Mouse (Mus musculus) neural tube, embryonic 15.5 days (tissue): ENCODE measurements around the gene Brpf1. TPM values are rescaled to one million over a fixed set of nuclear protein-coding genes. Genes with fewer than 3 reads are reported as not detected.
A peak's percentile ranks its signal among the peaks of the same experiment; 100 is the strongest.

Source experiments
- ATAC-seq: fragments of 200-750 bp; cut with Nextera tagmentation; 2 replicates; pipeline ENCODE4 v1.8.0; 2017; ENCODE audit warnings: mild to moderate bottlenecking, moderate TSS enrichment, moderate library complexity; ENCODE audit not compliant: low FRiP score
- H3K27ac ChIP-seq: fragments of 300-500 bp; sonication (generic); replicated peaks from 2 replicates; pipeline ENCODE4 v1.5.1; 2015; ENCODE audit warnings: mild to moderate bottlenecking, inconsistent platforms
- H3K27me3 ChIP-seq: fragments of 300-500 bp; sonication (generic); replicated peaks from 2 replicates; pipeline ENCODE4 v1.6.1; 2015; ENCODE audit warnings: inconsistent platforms
- H3K36me3 ChIP-seq: fragments of 300-500 bp; sonication (generic); 2 replicates; pipeline ENCODE4 v1.6.1; 2015; ENCODE audit warnings: inconsistent platforms
- H3K4me1 ChIP-seq: fragments of 300-500 bp; sonication (generic); 2 replicates; pipeline ENCODE4 v1.6.1; 2015; ENCODE audit warnings: inconsistent platforms
- H3K4me2 ChIP-seq: fragments of 300-500 bp; sonication (generic); 2 replicates; pipeline ENCODE4 v1.6.1; 2015; ENCODE audit warnings: inconsistent platforms, mild to moderate bottlenecking, moderate library complexity
- H3K4me3 ChIP-seq: fragments of 300-500 bp; sonication (generic); replicated peaks from 2 replicates; pipeline ENCODE4 v1.5.1; 2015; ENCODE audit warnings: mild to moderate bottlenecking, inconsistent platforms
- H3K9ac ChIP-seq: fragments of 300-500 bp; sonication (generic); replicated peaks from 2 replicates; pipeline ENCODE4 v1.6.1; 2015; ENCODE audit warnings: mild to moderate bottlenecking, inconsistent platforms
- H3K9me3 ChIP-seq: fragments of 300-500 bp; sonication (generic); replicated peaks from 2 replicates; pipeline ENCODE4 v1.6.1; 2016; ENCODE audit warnings: inconsistent platforms
- WGBS: fragments of 180-500 bp; shearing (Covaris S2); methylation state at CpG from one replicate; pipeline ENCODE4 v1.1.7; 2015; ENCODE audit warnings: mixed read lengths; 5-methylcytosine and 5-hydroxymethylcytosine counted together
- polyA plus RNA-seq: library from polyadenylated mRNA; unstranded; fragments of >200 nt; fragmentation: Nextera tagmentation; extraction: Ambion mirVana; gene quantifications from 2 replicates; pipeline ENCODE4 v1.2.1, GENCODE M21; 2015

The Brpf1 gene
- polyA plus RNA-seq, 1 experiment from 2014 or later: 13.8 TPM

DNA sequence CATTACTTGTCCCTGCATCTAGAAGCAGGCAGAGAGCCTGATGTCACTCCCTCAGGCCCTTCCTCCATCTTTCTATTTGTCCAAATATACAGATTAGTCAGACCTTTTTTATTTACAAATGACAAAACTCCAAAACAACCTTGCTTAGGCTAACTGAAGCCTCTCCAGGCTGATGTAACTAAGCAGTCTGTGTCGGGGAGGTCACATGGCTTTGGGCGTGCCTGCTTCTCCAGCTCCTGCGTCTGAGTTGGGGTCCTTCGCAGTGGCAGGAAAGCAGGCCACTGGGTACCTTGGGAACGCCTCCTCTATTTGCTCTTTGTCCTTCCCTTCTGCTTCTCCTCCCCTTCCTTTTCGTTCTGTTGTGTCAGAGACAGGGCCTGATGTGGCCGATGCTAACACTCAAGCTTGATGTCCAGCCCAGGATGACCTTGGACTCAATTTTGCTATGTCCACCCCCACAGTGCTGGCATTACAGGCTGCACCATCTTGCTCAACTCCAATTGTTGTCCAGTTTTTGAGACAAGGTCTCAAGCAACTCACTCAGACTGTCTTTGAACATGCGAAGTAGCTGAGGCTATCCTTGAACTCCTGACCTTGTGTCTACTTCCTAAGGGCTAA is 57.7 kb downstream of the Brpf1 start:
- no peak overlapping the region for H3K4me2 ChIP-seq
- no peaks in the 10 kb centered on the region for H3K27me3 ChIP-seq
- H3K9me3 ChIP-seq: no peaks in the 10 kb centered on the region
- no peaks in the 10 kb centered on the region for H3K4me1 ChIP-seq
- no peak overlapping the region for H3K9ac ChIP-seq
- WGBS: 63% methylated on average over 8 of the region's 8 CpGs
- H3K27ac ChIP-seq: no peak overlapping the region
- no peak for ATAC-seq
- H3K36me3 ChIP-seq: peaks cover 30% of the 10 kb centered on the region
- no peak overlapping the region for H3K4me3 ChIP-seq

- H3K9ac ChIP-seq: no peak overlapping the region
- no peaks in the 10 kb centered on the region for H3K9me3 ChIP-seq
- H3K4me1 ChIP-seq: no peaks in the 10 kb centered on the region
- no peak overlapping the region for H3K4me3 ChIP-seq
- no peak overlapping the region for H3K4me2 ChIP-seq
- H3K36me3 ChIP-seq: peaks cover 50% of the 10 kb centered on the region
- H3K27me3 ChIP-seq: no peaks in the 10 kb centered on the region
- 95% methylated on average over 6 of the region's 6 CpGs for WGBS
- no peak for ATAC-seq
- no peak overlapping the region for H3K27ac ChIP-seq
These were observed 59.7 kb downstream of the Brpf1 start for GRCm38 (mm10) chr6:113366639-113367038.

DNA sequence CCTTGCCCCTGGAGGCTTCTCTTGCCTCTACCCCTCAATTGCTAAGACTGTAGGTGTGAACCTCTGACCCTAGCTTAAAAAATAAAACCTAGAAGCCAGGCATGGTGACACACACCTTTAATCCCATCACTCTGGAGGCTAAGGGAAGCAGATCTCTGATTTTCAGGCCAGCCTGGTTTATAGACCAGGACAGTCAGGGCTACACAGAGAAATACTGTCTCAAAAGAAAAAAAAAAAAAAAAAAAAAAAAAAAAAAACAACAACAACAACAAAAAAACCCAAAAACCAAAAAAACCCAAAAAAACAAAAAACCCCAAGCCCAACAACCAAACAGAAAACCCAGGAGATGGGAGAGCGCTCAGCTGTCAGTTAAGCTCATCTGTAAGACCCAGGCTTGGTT is 60.6 kb downstream of the Brpf1 start:
- peaks cover 58% of the 10 kb centered on the region for H3K36me3 ChIP-seq
- no peaks in the 10 kb centered on the region for H3K9me3 ChIP-seq
- 100% methylated on average over 1 of the region's 1 CpGs for WGBS

DNA sequence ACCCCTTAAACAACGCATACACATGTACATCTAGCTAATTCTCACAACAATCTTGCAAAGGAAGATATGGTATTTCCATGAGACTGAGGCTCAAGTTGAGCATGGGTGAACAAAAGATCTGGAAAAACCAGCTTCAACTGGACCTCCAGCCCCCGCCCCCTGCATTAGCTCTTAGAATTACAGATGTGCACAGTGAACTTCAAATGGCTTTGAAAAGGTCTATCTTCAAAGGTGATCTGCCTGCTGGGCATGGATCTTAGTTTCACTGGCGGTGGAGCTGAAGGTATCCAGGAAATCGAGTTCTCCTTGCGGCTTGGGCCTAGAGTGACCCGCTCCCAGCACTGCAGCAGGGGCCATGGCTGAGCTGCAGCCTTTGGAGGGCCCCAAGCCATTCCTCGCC is 61.2 kb downstream of the Brpf1 start:
- WGBS: 88% methylated on average over 7 of the region's 7 CpGs
- Histone ChIP-seq H3K4me2 (no peak overlapping the region), H3K4me3 (no peak overlapping the region), H3K36me3 (peaks cover 64% of the 10 kb centered on the region), H3K9ac (no peak overlapping the region), H3K4me1 (no peaks in the 10 kb centered on the region), H3K27ac (peak overlapping the region; percentile 33; the same call in 1 of the 2 replicates), H3K27me3 (no peaks in the 10 kb centered on the region), H3K9me3 (no peaks in the 10 kb centered on the region)
- no peak for ATAC-seq

More for the DNA sequence above, 60.6 kb downstream of the Brpf1 start:
- Histone ChIP-seq H3K4me3 (no peak overlapping the region), H3K27ac (no peak overlapping the region), H3K4me2 (no peak overlapping the region), H3K9ac (no peak overlapping the region), H3K4me1 (no peaks in the 10 kb centered on the region), H3K27me3 (no peaks in the 10 kb centered on the region)
- ATAC-seq: no peak

GRCm38 (mm10) chr6:113368577-113368976 is 61.6 kb downstream of the Brpf1 start:
- H3K4me1 ChIP-seq: no peaks in the 10 kb centered on the region
- no peak overlapping the region for H3K4me3 ChIP-seq
- no peak overlapping the region for H3K4me2 ChIP-seq
- H3K9me3 ChIP-seq: no peaks in the 10 kb centered on the region
- H3K27ac ChIP-seq: peak overlapping the region; percentile 33; the same call in 1 of the 2 replicates
- no peaks in the 10 kb centered on the region for H3K27me3 ChIP-seq
- peaks cover 69% of the 10 kb centered on the region for H3K36me3 ChIP-seq
- WGBS: 67% methylated on average over 5 of the region's 5 CpGs
- no peak overlapping the region for H3K9ac ChIP-seq
- ATAC-seq: peak; percentile 35; the same call in 1 of the 2 replicates

DNA sequence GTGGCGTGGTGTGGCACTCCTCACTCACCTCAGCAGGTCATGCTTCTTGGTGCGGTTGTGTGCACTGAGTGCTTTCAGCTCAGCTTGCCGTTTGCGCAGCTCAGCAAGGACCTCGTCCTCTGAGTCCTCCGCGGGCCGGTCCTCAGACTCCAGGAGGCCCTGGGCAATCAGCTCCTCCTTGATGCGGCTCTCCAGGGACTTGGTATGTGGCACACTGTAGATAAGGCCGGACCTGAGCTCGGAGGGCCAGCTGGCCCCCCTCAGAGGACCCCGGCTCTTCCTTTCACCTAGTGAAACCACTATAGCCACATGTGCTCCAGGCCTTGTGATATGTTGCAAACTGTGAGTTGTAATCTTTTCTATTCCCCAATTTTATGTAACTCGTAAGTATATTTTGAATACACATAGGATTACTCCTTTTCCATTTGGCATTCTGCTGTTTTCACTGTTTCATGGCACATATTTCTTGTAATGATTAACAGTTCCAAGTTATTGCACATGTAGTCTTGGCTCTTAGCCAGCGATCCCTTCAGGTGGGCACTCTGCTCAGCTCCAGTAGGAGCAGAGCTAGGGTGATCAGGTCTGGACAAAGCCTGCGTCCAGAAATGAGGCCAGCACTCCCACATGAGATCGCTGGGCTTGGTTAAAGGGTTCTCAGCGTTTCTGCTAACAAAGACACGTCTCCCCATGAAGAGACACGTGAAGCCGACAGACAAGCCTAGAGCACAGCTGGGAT is 63.4 kb downstream of the Brpf1 start:
- WGBS: 93% methylated on average over 20 of the region's 20 CpGs
- peaks cover 86% of the 10 kb centered on the region for H3K36me3 ChIP-seq
- ATAC-seq: no peak

DNA sequence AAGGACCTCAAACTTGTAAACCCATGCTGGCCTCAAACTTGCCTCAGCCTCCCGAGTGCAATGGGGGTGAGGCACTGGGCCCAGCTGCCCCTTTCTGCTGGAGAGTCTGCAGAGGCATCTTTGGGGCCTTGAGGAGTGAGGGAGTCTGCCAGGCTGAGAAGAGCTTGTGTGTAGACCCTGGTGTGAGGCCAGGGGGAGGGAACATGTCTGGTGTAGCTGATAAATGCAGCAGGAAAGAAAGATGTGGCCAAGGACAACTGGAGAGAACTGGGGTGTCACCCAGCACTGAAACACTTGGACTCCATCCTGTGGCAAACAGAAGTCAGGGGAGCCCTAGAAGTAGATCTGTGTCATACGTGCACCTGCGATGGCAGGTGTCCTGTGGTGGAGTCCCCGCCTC is 66.6 kb downstream of the Brpf1 start:
- no peaks in the 10 kb centered on the region for H3K9me3 ChIP-seq
- H3K4me2 ChIP-seq: no peak overlapping the region
- no peak overlapping the region for H3K27ac ChIP-seq
- 91% methylated on average over 4 of the region's 4 CpGs for WGBS
- H3K4me3 ChIP-seq: no peak overlapping the region
- no peak for ATAC-seq
- no peak overlapping the region for H3K9ac ChIP-seq
- H3K36me3 ChIP-seq: peaks cover 73% of the 10 kb centered on the region
- peaks cover 17% of the 10 kb centered on the region for H3K4me1 ChIP-seq
- no peaks in the 10 kb centered on the region for H3K27me3 ChIP-seq

More for the DNA sequence above, 63.4 kb downstream of the Brpf1 start:
- no peak overlapping the region for H3K9ac ChIP-seq
- H3K4me2 ChIP-seq: no peak overlapping the region
- no peaks in the 10 kb centered on the region for H3K4me1 ChIP-seq
- H3K4me3 ChIP-seq: no peak overlapping the region
- H3K9me3 ChIP-seq: no peaks in the 10 kb centered on the region
- H3K27me3 ChIP-seq: no peaks in the 10 kb centered on the region
- no peak overlapping the region for H3K27ac ChIP-seq

Other genes with a start within 250 kb of the Brpf1 start
- 48.3 and 54.3 TPM in 2 replicates for gene Setd5, start 229.8 kb upstream of the Brpf1 start, polyA plus RNA-seq
- 45.6 and 54.6 TPM in 2 replicates for gene Lhfpl4, start 111.8 kb upstream of the Brpf1 start, polyA plus RNA-seq
- gene Mtmr14, start 69.3 kb upstream of the Brpf1 start, polyA plus RNA-seq: 30.2 and 36.7 TPM in 2 replicates
- gene Cpne9, start 24.8 kb upstream of the Brpf1 start, polyA plus RNA-seq: 1.5 TPM in 2 replicates
- gene Ogg1, start 19.8 kb downstream of the Brpf1 start, polyA plus RNA-seq: 9.3 and 10.1 TPM in 2 replicates
- gene Camk1, start 36.8 kb downstream of the Brpf1 start, polyA plus RNA-seq: 103 and 119 TPM in 2 replicates
- gene Tada3, start 70.7 kb downstream of the Brpf1 start, polyA plus RNA-seq: 73.4 and 73.9 TPM in 2 replicates
- 428 and 436 TPM in 2 replicates for gene Arpc4, start 71.0 kb downstream of the Brpf1 start, polyA plus RNA-seq
- gene Ttll3, start 82.1 kb downstream of the Brpf1 start, polyA plus RNA-seq: 10.3 and 11.3 TPM in 2 replicates
- 20.0 and 24.6 TPM in 2 replicates for gene Rpusd3, start 112.2 kb downstream of the Brpf1 start, polyA plus RNA-seq
- 0.24 TPM in 1 of 2 replicates, not detected in the other for gene Cidec, start 128.6 kb downstream of the Brpf1 start, polyA plus RNA-seq
- 103 TPM in 2 replicates for gene Jagn1, start 135.4 kb downstream of the Brpf1 start, polyA plus RNA-seq
- gene Il17re, start 151.3 kb downstream of the Brpf1 start, polyA plus RNA-seq: 0.50 and 1.5 TPM in 2 replicates
- gene Il17rc, start 164.3 kb downstream of the Brpf1 start, polyA plus RNA-seq: 3.5 and 9.5 TPM in 2 replicates
- 87.9 and 106 TPM in 2 replicates for gene Creld1, start 176.2 kb downstream of the Brpf1 start, polyA plus RNA-seq
- gene Prrt3, start 194.8 kb downstream of the Brpf1 start, polyA plus RNA-seq: 10.2 and 12.8 TPM in 2 replicates
- 118 and 119 TPM in 2 replicates for gene Emc3, start 224.5 kb downstream of the Brpf1 start, polyA plus RNA-seq
- gene Fancd2, start 224.5 kb downstream of the Brpf1 start, polyA plus RNA-seq: 1.8 and 3.7 TPM in 2 replicates